Mouse (Mus musculus) lung, postnatal 4 days (tissue): ENCODE measurements around the gene Uspl1.
A peak's percentile ranks its signal among the peaks of the same experiment; 100 is the strongest.

Experiments used
- DNase-seq, 2 experiments: peaks; one replicate each; pipeline ENCODE4 v3.0.0; 2021

Gene Uspl1

DNA sequence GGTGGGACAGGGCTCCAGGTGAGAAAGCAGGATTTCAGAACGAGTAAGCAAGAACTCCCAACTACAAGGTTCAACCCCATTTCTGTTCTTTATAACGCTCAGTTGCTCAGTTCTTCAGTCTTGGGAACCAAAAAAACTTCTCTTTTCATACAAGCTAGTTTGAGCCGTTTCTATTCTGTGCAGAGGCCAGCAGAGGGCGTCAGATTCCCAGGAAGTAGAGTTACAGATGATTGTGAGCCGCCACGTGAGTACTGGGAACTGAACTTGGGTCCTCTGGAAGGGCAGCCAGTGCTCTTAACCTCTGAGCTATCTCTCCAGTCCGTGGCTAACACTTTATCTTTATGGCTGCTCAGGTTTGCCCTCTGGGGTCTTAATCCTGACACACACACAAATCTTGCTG lies 77.3 kb downstream of the Uspl1 start:
- DNase-seq, result no peak

DNA sequence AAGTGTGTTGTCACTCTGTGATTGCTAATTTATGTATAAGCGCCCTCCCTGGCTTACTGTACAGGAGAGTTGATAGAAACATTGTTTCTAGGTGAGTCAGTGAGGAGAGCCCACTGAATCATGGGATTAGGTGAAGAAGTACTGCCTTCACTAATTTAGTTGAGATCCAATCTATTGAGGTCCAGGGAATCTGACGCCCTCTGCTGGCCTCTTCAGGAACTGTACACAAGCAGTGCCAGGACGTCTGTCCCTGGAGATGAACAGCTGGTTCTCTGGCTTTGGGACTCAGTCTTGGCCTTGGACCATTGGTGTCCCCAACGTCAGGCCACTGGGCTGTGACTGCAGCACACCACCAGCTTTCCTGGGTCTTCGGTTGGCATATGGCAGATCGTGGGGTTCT lies 77.7 kb downstream of the Uspl1 start:
- DNase-seq, result peak in 1 of 2 experiments; percentile 32

DNA sequence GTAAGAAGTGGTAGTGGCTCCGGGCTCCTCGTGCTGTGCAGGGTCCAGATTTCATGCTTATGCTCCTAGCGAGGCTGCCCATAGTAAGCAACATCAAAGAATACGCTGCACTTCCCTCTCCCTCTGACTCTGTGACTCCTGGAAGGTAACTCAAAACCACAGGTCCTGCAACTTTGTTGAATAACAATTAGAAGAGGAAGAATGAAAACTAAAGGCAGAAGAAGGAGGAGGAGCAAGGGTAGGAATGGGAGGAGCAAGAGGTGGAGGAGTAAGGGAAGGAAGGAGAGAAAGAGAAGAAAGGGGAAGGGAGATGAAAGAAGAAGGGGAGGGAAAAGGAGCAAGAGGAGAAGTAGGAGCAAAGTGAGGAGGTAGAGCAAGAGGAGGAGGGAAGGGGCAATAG lies 80.3 kb downstream of the Uspl1 start, which contains the start of gene Alox5ap:
TSS of gene Alox5ap (plus strand) at position 363 of the 400 bp plus-strand sequence.
- DNase-seq, result no peak

DNA sequence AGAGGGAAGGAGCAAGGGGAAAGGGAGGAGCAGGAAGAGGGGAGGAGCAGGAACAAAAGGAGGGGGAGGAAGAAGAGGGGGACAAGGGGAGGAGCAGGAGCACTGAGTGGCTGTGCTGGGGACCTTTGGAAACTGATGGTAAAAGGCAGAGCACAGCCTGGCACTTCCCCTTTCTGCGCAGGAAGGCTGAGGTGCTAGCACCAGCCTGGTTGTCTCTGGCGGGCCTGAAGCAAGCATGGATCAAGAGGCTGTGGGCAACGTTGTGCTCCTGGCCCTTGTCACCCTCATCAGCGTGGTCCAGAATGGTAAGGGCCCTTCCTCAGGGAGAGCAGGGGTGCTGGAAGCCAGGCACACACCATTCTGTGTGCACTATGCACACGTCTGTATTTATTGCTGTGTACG lies 80.7 kb downstream of the Uspl1 start:
- DNase-seq, result peak; percentile 47 to 52
